Mouse (Mus musculus) forebrain, embryonic 12.5 days (tissue): ENCODE measurements around the gene Ddo. TPM values are rescaled to one million over a fixed set of nuclear protein-coding genes. Genes with fewer than 3 reads are reported as not detected.

Source experiments
- ATAC-seq: fragments of 200-750 bp; cut with Nextera tagmentation; 2 replicates; pipeline ENCODE4 v1.8.0; 2017; ENCODE audit warnings: moderate TSS enrichment; ENCODE audit not compliant: low FRiP score
- H3K27ac ChIP-seq: fragments of 300-500 bp; sonication (generic); 2 replicates; pipeline ENCODE4 v1.5.1; 2016; ENCODE audit warnings: mild to moderate bottlenecking
- H3K27me3 ChIP-seq: fragments of 300-500 bp; sonication (generic); 2 replicates; pipeline ENCODE4 v1.6.1; 2016; ENCODE audit warnings: mild to moderate bottlenecking
- H3K36me3 ChIP-seq: fragments of 300-500 bp; sonication (generic); replicated peaks from 2 replicates; pipeline ENCODE4 v1.6.1; 2016; ENCODE audit warnings: mild to moderate bottlenecking
- H3K4me1 ChIP-seq: fragments of 300-500 bp; sonication (generic); 2 replicates; pipeline ENCODE4 v1.6.1; 2016
- H3K4me2 ChIP-seq: fragments of 300-500 bp; sonication (generic); 2 replicates; pipeline ENCODE4 v1.6.1; 2016; ENCODE audit warnings: mild to moderate bottlenecking, moderate library complexity
- H3K4me3 ChIP-seq: fragments of 300-500 bp; sonication (generic); replicated peaks from 2 replicates; pipeline ENCODE4 v1.5.1; 2016; ENCODE audit warnings: mild to moderate bottlenecking
- H3K9ac ChIP-seq: fragments of 300-500 bp; sonication (generic); 2 replicates; pipeline ENCODE4 v1.6.1; 2016; ENCODE audit warnings: mild to moderate bottlenecking
- H3K9me3 ChIP-seq: fragments of 300-500 bp; sonication (generic); 2 replicates; pipeline ENCODE4 v1.6.1; 2016
- WGBS: fragments of 180-500 bp; shearing (Covaris S2); methylation state at CpG from one replicate; pipeline ENCODE4 v1.1.7; 2016; 5-methylcytosine and 5-hydroxymethylcytosine counted together
- polyA plus RNA-seq: library from polyadenylated mRNA; unstranded; fragments of >200 nt; fragmentation: Nextera tagmentation; extraction: Ambion mirVana; gene quantifications from 2 replicates; pipeline ENCODE4 v1.2.1, GENCODE M21; 2016

The Ddo gene
- polyA plus RNA-seq, 1 experiment from 2014 or later = 0.23 TPM

DNA sequence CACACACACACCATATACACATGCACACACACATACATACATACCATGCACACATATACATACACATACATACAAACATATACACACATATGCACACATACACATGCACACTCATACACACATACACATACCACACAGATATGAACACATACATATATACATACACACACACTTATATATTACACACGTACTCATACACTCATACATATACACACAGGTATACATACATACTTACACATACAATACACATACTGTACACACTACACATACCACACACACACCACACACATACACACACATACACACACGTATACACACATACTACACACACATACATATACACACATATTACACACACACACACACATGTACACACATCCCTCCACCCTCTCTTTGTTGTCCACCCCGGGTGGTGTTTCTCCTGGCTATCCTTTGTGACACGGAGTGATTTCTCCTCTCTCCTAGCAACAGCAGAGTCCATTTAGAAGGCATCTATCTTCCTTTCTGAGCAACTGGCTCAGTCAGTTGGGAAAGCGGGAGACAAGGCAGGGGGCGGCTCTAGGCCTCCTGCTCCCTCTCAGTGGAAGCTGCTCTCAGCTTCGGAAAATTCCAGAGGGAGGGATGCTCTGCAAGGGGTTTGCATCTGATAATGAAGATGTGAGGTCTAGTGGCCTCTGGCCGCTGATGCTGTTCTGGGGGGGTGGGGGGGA is 42.9 kb downstream of the Ddo start:
- no peak overlapping the region for H3K4me2 ChIP-seq
- H3K4me3 ChIP-seq = no peak overlapping the region
- no peak overlapping the region for H3K27ac ChIP-seq
- H3K36me3 ChIP-seq = no peaks in the 10 kb centered on the region
- no peak overlapping the region for H3K9ac ChIP-seq
- WGBS = 56% methylated on average over 8 of the region's 8 CpGs
- no peaks in the 10 kb centered on the region for H3K9me3 ChIP-seq
- peaks cover 14% of the 10 kb centered on the region for H3K4me1 ChIP-seq
- H3K27me3 ChIP-seq = 0 out of 2 replicates have a peak, but pooled peaks cover 4% of the 10 kb centered on the region
- no peak; the same call in 1 of the 2 replicates for ATAC-seq

DNA sequence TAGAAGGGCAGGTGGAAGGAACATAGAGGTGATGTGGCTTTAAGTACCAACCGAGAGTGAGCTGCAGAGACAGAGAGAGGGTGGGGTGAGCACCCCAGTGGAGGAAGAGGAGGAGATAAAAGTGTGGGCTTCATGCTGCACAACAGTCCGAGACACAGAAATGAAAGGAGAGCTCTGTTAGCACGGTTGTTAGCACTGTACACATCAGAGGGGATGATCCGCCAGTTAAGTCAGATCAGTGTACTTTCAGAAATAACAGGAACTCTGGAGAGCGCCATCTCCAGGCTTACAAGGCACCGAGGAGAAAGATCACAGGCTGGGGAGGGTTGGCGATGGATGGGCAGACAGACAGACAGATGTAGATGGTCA is 43.5 kb downstream of the Ddo start:
- ATAC-seq = no peak
- Histone ChIP-seq H3K27me3 (0 out of 2 replicates have a peak, but pooled peaks cover 4% of the 10 kb centered on the region), H3K4me3 (no peak overlapping the region), H3K27ac (no peak overlapping the region), H3K9me3 (no peaks in the 10 kb centered on the region), H3K9ac (no peak overlapping the region), H3K4me1 (peaks cover 14% of the 10 kb centered on the region), H3K4me2 (no peak overlapping the region), H3K36me3 (no peaks in the 10 kb centered on the region)
- WGBS = 68% methylated on average over 7 of the region's 7 CpGs

DNA sequence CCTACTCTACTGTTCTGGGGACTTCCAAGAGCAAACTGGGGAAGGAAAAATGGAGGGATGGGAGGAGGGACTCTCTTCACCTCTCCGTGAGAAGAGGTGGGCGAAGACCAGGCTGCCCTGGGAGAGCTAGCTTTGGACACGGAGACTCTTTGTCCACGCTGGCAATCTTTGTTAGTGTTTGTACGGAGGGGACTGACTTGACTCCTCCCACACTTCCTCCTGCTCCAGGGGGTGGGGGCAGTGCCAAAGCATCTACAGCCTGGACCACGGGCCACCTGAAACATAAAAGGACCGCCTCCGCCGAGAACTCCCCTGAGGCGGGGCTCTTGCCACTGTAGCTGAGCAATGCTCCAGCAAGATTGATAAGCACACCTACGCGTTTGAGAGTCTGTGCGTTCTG is 44.3 kb downstream of the Ddo start:
- H3K4me3 ChIP-seq = peak overlapping the region; percentile 17; the same call in 1 of the 2 replicates
- 8% methylated on average over 13 of the region's 13 CpGs for WGBS
- no peak for ATAC-seq
- H3K4me1 ChIP-seq = peaks cover 14% of the 10 kb centered on the region
- H3K27me3 ChIP-seq = 0 out of 2 replicates have a peak, but pooled peaks cover 4% of the 10 kb centered on the region
- no peak overlapping the region for H3K9ac ChIP-seq
- H3K27ac ChIP-seq = no peak overlapping the region
- H3K9me3 ChIP-seq = no peaks in the 10 kb centered on the region
- H3K36me3 ChIP-seq = no peaks in the 10 kb centered on the region
- peak overlapping the region; percentile 42 for H3K4me2 ChIP-seq

DNA sequence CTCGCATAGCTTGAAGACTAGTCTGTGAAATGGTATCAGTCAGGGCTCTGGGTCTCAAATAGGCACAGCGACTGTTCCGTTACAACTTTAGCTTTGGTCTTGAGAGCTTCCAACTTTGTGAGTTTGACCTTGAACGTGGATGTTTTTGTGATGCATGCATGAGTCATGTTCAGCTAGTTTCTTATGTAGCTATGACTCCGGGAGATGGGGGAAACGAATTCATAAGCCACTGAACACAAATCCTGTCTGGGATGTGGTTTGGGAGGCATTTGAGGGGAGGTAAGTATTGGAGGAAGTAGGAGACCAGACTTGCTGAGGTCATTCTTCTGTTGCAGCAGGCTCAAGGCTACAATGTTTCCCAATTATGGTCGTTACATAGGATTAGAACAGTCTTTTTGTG is 46.1 kb downstream of the Ddo start:
- ATAC-seq = no peak
- Histone ChIP-seq H3K27ac (no peak overlapping the region), H3K36me3 (no peaks in the 10 kb centered on the region), H3K4me2 (no peak overlapping the region), H3K4me1 (peaks cover 14% of the 10 kb centered on the region), H3K9ac (no peak overlapping the region), H3K27me3 (peaks cover 5% of the 10 kb centered on the region; the same call in 1 of the 2 replicates), H3K9me3 (no peaks in the 10 kb centered on the region), H3K4me3 (no peak overlapping the region)
- WGBS = 86% methylated on average over 7 of the region's 7 CpGs

DNA sequence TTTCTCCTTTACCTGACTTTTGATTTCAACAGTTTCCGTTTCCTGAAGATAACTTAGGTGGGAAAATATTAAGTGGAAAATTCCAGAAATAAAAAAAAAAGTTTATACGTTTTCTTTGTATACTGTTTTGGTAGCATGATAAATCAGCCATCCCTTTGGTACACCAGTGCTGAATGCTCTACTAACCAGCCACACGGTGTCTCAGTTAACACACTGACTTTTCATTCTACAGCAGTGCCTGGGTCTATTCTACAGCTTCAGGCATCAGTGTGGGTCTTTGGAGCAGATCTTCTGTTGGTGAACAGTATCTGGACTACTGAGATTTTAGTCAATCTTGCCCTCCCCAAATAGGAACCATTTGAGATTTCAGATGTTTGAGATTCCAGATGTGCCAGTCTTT is 48.7 kb downstream of the Ddo start:
- Histone ChIP-seq H3K4me2 (no peak overlapping the region), H3K4me1 (peaks cover 14% of the 10 kb centered on the region), H3K36me3 (no peaks in the 10 kb centered on the region), H3K9ac (no peak overlapping the region), H3K9me3 (no peaks in the 10 kb centered on the region), H3K27ac (no peak overlapping the region), H3K4me3 (no peak overlapping the region), H3K27me3 (peaks cover 11% of the 10 kb centered on the region; the same call in 1 of the 2 replicates)
- ATAC-seq = no peak
- 85% methylated on average over 3 of the region's 3 CpGs for WGBS

DNA sequence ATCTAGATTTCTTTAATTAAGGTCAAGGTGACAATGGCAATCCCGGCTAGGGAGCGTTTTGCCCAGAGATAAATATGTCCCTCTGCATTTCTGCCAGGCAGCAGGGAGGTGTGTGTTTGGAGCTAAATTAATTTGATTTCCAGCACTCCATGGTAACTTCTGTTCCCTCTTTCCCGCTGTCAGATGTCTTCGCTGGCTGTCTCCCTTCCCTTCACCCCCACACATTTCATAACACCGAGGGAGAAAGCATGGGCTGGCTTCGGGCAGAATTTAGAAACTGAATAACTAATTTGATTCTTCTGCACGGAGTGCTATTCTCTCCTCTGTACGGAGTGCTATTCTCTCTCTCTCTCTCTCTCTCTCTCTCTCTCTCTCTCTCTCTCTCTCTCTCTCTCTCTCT is 52.7 kb downstream of the Ddo start:
- Histone ChIP-seq H3K9me3 (no peaks in the 10 kb centered on the region), H3K36me3 (no peaks in the 10 kb centered on the region), H3K27me3 (peaks cover 16% of the 10 kb centered on the region; the same call in 1 of the 2 replicates), H3K9ac (no peak overlapping the region), H3K4me2 (peak overlapping the region; percentile 99), H3K27ac (no peak overlapping the region), H3K4me3 (no peak overlapping the region), H3K4me1 (peaks cover 16% of the 10 kb centered on the region)
- ATAC-seq = no peak
- 31% methylated on average over 8 of the region's 8 CpGs for whole genome bisulfite sequencing

DNA sequence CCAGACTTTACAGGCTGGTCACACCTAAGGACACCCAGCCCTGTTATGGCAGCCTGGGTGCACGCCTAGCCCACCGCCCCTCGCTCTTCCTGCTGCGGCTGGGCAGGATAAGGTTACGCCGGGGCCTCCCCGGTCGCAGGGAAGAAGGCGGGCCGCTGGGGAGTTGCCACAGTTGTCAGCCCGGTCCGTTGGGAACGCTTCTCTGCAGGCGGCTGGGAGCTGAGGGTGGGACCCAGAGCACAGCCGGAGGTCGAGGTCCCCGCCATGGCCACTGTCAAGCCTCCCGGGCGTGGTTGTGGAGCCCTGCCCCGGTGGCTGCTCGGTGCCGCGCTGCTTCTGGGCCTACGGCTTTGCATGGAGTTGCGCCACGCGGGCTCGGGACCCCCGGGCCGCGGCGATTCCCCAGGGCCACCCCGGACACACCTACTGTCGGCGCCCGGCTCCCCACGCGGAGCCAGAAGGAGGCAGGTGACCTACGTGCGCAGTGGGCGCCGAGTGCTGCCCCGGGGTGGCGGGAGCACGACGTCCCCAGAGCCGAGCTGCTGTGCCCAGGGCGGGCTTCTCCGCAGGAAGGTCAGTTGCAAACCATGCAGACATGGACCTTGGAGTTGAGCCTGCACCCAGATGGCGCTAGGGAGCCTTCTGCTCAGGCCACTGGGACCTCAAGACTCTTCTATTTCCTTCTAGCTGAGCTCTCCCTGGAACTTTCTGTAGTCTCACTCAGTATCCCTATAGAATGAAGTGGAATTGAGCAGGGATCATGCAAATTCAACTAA is 53.5 kb downstream of the Ddo start, which contains the start of gene Mettl24:
Gene Mettl24 (plus strand): TSS at position 191 of the 776 bp plus-strand sequence.
- peaks cover 19% of the 10 kb centered on the region for H3K4me1 ChIP-seq
- H3K9ac ChIP-seq = peak within 1 kb of the TSS; percentile 65
- H3K9me3 ChIP-seq = no peaks in the 10 kb centered on the region
- peak; percentile 76 for ATAC-seq
- H3K27me3 ChIP-seq = peaks cover 16% of the 10 kb centered on the region; the same call in 1 of the 2 replicates
- H3K4me2 ChIP-seq = peak within 1 kb of the TSS; percentile 99
- WGBS = under 1% methylated on average over 50 of the region's 50 CpGs
- no peak within 1 kb of the TSS for H3K27ac ChIP-seq
- no peaks in the 10 kb centered on the region for H3K36me3 ChIP-seq
- H3K4me3 ChIP-seq = peak within 1 kb of the TSS; percentile 54

DNA sequence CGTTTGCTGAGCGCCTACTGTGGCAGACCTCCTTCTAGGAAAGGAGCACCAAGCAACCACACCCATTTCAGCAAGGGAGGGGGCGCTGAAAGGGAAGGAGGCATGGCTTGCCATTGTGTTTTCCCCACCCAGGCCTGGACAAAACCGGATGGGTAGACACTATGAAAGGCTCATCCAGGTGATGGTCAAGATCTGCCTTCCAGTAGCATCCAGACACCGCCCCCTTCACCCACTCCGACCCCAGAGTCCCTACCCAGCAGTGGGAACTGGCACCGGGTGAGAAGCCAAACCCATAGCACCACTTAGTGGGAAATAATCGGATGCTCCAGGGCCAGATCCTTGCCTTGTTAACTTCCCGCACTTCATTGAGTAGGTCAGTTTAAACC is 54.0 kb downstream of the Ddo start:
- H3K4me1 ChIP-seq = peaks cover 19% of the 10 kb centered on the region
- peak overlapping the region; percentile 99 for H3K4me2 ChIP-seq
- H3K4me3 ChIP-seq = peak overlapping the region; percentile 54
- H3K9ac ChIP-seq = no peak overlapping the region
- H3K27me3 ChIP-seq = peaks cover 16% of the 10 kb centered on the region; the same call in 1 of the 2 replicates
- no peaks in the 10 kb centered on the region for H3K36me3 ChIP-seq
- peak; percentile 11; the same call in 1 of the 2 replicates for ATAC-seq
- 60% methylated on average over 9 of the region's 9 CpGs for whole genome bisulfite sequencing
- H3K27ac ChIP-seq = no peak overlapping the region
- no peaks in the 10 kb centered on the region for H3K9me3 ChIP-seq

DNA sequence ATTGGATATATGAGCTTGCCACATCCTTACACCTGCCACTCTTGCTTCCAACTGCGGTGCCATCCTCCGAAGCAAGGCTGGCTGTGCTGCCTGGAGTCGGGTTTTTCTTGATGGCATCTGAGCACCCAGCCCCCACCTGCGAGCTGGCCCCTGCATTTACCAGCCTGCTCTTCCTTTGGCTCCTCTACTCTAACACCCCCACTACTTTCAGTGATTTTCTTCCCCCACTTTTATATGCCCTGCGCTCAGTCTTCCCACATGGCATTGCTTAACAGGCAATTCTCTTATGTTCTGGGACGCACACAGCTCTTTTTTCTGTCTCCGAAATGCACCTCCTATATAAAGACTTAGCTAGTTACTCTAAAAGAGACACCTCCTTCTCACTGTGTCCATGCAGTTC is 54.5 kb downstream of the Ddo start:
- Histone ChIP-seq H3K9me3 (no peaks in the 10 kb centered on the region), H3K4me2 (no peak overlapping the region), H3K36me3 (no peaks in the 10 kb centered on the region), H3K9ac (no peak overlapping the region), H3K27me3 (peaks cover 16% of the 10 kb centered on the region; the same call in 1 of the 2 replicates), H3K4me1 (peaks cover 19% of the 10 kb centered on the region), H3K27ac (no peak overlapping the region), H3K4me3 (no peak overlapping the region)
- ATAC-seq = no peak
- 94% methylated on average over 7 of the region's 7 CpGs for WGBS

DNA sequence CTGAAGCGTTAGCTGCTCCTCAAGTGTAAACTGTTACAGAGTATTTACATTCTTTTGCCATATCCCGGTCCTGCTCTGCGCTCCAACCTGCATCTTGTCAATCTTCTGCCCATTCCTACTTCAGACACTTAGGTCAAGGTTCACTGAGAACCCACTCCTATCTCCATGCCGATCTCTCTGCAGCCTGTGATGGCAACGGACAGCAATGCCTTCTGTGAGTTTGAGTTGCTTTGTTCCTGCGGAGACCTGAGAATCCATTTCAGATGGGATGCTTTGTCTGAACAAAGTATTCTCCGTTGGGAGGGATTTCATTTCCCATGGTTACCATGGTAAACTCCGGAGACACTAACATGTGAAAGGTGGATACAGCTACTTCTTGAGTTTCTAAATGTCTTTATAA is 55.8 kb downstream of the Ddo start:
- H3K27me3 ChIP-seq = peaks cover 16% of the 10 kb centered on the region; the same call in 1 of the 2 replicates
- whole genome bisulfite sequencing = 65% methylated on average over 8 of the region's 8 CpGs
- peaks cover 19% of the 10 kb centered on the region for H3K4me1 ChIP-seq
- no peaks in the 10 kb centered on the region for H3K36me3 ChIP-seq
- H3K9ac ChIP-seq = no peak overlapping the region
- no peak overlapping the region for H3K4me2 ChIP-seq
- H3K27ac ChIP-seq = no peak overlapping the region
- H3K9me3 ChIP-seq = no peaks in the 10 kb centered on the region
- no peak for ATAC-seq
- H3K4me3 ChIP-seq = no peak overlapping the region

DNA sequence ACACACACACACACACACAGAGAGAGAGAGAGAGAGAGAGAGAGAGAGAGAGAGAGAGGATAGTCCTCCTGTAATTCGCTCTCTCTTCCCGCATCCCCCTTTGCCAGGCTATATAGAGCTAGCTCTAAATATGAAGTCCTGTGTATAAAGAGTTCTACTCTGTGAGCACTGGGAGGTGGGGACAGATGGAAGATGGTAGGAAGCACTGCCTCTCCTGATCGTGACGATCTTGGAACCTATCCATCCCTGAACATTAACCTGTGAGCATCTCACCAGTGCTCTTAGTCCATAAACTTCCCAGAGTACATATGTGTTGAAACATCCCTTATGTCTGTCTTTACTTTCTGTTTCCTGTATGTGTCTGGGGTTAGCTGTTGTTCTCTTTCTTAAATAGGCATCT is 57.2 kb downstream of the Ddo start:
- no peaks in the 10 kb centered on the region for H3K9me3 ChIP-seq
- WGBS = 88% methylated on average over 4 of the region's 4 CpGs
- no peaks in the 10 kb centered on the region for H3K36me3 ChIP-seq
- H3K4me3 ChIP-seq = no peak overlapping the region
- no peak overlapping the region for H3K9ac ChIP-seq
- no peak overlapping the region for H3K4me2 ChIP-seq
- H3K27ac ChIP-seq = no peak overlapping the region
- 0 out of 2 replicates have a peak, but pooled peaks cover 13% of the 10 kb centered on the region for H3K27me3 ChIP-seq
- H3K4me1 ChIP-seq = peaks cover 19% of the 10 kb centered on the region
- ATAC-seq = no peak

DNA sequence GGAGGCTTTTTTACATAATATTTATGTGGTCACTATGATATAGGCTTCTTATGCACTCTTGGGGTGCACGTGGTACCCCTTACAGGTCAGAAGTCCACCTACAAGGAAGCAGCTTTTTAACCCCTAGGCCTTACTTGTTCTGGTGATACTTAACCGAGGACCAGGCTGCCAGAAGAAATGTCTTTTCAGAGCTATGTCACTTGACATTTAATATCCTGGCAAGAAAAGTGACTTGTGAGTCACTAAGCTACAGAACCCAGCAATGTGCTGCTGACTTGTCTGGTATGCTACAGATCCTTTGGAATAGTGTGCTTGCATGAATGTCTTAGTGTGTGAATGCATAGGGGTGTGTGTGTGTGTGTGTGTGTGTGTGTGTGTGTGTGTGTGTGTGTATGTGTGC is 57.6 kb downstream of the Ddo start:
- no peak overlapping the region for H3K9ac ChIP-seq
- 0 out of 2 replicates have a peak, but pooled peaks cover 12% of the 10 kb centered on the region for H3K27me3 ChIP-seq
- H3K36me3 ChIP-seq = no peaks in the 10 kb centered on the region
- H3K4me1 ChIP-seq = peaks cover 19% of the 10 kb centered on the region
- H3K4me2 ChIP-seq = no peak overlapping the region
- WGBS = 78% methylated on average over 2 of the region's 2 CpGs
- no peaks in the 10 kb centered on the region for H3K9me3 ChIP-seq
- ATAC-seq = no peak
- H3K27ac ChIP-seq = no peak overlapping the region
- H3K4me3 ChIP-seq = no peak overlapping the region
